Mouse (Mus musculus) layer of hippocampus, postnatal 36 days (tissue): ENCODE data around the gene Arl6ip5. TPM values are rescaled to one million over a fixed set of nuclear protein-coding genes. Genes with fewer than 3 reads are reported as not detected.

Experiments
- DNase-seq, 2 experiments: peaks; one replicate each; pipeline ENCODE4 v3.0.0; 2022
- total RNA-seq, 2 experiments: library from RNA; stranded (reverse); gene quantifications; 2 replicates each; pipeline ENCODE4 v1.2.3; 2021

The Arl6ip5 gene
- total RNA-seq = 100 to 1,000 TPM; 183 to 191 TPM

- DNase-seq = peak; percentile 88 to 90
Measured at GRCm38 (mm10) chr6:97210191-97210961, at the start of gene Arl6ip5. Arl6ip5 (plus strand) TSS chr6:97210689.

GRCm38 (mm10) chr6:97175716-97176115, 34.8 kb upstream of the Arl6ip5 start:
- DNase-seq = no peak

- DNase-seq = peak; percentile 95
Measured at GRCm38 (mm10) chr6:97178491-97179366, 31.8 kb upstream of the Arl6ip5 start, which contains the start of gene Tmf1. Tmf1 (minus strand) TSS chr6:97179122.

GRCm38 (mm10) chr6:97179367-97179828, 31.1 kb upstream of the Arl6ip5 start:
- no peak for DNase-seq

DNA sequence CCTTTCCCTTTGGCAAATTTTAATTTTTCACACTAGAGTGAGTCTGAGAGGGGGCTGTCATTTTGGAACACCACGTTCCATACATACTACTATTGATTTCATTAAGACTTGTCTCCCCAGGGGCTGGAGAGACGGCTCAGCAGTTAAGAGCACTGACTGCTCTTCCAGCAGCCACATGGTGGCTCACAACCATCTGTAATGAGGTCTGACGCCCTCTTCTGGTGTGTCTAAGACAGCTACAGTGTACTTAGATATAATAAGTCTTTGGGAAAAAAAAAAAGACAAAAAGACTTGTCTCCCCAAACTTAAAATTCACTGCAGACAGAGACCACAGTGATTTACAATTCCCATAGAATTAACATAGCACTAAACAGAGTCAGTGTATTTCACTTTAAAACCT, 10.1 kb upstream of the Arl6ip5 start:
- DNase-seq = no peak

- DNase-seq = no peak
Measured at GRCm38 (mm10) chr6:97202477-97202876, 8.0 kb upstream of the Arl6ip5 start.

GRCm38 (mm10) chr6:97204252-97204869, 6.1 kb upstream of the Arl6ip5 start:
- no peak for DNase-seq

DNA sequence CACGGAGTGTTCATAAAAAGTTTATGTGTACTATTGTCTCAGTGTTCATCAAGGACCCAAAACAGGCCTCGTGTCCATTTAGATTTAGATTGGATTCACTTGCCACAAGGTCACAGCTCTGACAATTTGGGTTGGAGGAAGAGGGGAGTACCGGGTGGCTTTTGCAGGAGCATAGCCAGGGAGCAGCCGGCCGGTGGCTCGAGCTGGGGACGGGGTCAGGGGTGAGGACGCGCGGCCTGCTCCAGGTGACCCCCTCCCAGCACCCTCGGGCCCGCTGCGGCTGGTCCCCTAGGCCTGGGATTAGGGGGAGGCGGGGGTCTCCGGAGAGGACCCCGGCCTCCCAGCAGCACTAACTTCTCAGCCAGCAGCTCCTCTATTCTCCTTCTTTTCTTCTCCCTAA, 5.5 kb upstream of the Arl6ip5 start:
- DNase-seq = no peak

GRCm38 (mm10) chr6:97205439-97205885, 5.0 kb upstream of the Arl6ip5 start, which contains the start of gene Uba3:
Uba3 (minus strand) TSS chr6:97205647.
- peak; percentile 99 for DNase-seq

GRCm38 (mm10) chr6:97207085-97207484, 3.4 kb upstream of the Arl6ip5 start:
- DNase-seq = no peak

DNA sequence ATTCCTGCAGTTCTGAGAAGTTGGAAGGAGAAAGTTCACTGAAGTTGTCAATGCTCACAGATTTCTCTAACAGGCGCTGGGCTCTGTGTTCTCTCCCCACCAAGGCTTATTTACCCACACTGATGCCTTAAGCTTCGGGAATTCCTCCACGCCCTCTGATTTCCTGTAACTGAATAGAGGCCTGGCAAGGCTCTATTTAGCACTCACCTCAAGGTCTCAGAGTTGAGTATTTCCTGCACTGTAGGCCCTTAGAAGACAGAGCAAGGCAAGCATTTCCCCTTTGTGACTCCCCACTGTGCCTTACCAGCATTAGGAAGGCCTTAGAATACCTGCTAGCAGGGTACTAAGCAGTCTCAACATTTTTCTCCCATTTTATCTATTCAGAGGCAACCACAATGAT, 2.1 kb upstream of the Arl6ip5 start:
- no peak for DNase-seq

DNA sequence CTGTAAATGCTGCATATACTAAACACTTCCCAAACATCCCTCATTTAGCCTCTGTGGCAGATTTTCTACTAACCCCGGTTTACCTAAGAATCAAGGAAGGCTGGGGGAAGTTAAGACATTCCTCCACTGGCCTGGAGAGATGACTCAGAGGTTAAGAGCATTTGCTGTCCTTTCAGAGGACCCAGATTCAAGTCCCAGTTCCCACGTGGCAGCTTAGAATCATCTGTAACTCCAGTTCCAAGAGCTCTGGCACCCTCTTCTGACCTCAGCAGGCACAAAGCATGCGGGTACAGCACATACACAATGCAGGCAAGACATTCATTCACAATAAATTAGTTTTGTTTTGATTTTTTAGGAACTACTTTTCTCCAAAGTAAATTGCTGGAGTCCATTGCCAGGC, 1.3 kb upstream of the Arl6ip5 start:
- no peak for DNase-seq

- DNase-seq = no peak
Measured at GRCm38 (mm10) chr6:97209751-97210150, 738 bp upstream of the Arl6ip5 start.

DNA sequence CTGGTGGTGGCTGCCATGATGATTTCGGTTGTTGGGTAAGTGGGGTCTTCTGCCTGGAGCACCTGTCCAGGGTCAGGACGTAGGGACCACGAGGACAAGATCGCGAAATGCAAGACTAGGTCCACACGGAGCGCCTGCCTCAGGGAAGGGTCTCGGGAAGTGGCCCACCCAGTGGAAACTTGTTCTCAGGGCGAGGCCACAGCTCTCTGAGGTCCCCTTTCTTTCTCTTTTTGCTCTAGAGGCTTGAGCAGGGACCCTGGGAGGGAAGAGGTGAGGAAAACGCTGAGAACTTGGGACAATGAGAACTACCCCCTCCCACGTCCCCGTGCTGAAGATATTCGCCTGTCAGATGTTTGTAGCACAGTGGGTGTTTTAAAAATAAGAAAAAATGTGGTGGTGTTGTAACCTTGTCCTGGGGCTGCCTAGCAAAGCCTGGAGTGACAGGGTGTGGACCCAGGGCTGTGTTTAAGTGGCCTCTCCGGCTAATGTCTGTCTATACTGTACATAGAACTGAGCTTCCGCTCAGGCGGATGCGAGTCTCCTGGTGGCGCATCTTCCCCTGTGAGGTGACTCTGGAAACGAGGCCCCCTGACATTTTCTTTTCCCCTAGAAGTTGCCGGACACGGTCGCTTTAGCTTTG, 593 bp downstream of the Arl6ip5 start:
- peak; percentile 22 to 31 for DNase-seq

- peak in 1 of 2 experiments; percentile 23 for DNase-seq
Measured at GRCm38 (mm10) chr6:97211981-97212380, 1.5 kb downstream of the Arl6ip5 start.

DNA sequence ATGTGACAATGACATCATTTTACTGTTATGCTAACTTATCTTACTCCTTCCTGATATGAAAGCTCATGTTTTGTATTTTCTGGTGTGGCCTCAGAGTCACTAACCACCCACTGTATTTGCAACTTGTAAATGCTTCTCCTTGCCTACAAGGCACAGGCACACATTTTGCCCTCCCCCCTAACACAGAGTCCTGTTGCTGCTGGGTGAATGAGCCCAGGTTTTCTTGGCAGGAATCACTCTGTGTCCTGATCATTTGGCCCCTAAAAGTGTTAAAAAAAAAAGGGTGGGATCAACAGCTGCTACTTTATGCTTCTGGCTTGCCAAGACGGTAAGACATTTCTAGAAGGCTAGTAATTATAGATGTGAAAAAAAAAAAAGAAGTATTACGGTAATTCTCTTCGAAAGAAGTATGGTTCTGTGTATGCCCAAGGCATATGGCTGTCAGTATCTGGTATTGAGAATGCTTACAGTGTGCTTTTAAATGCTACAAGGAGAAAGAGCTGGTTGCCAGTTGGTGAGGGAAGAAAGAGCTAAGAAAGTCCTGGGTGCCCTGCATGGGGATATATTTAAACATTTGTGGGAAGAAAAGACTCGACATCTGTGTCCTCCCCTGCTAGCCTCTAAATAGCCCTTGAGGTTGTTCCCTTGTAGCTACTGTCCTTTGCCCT, 5.8 kb downstream of the Arl6ip5 start:
- no peak for DNase-seq

DNA sequence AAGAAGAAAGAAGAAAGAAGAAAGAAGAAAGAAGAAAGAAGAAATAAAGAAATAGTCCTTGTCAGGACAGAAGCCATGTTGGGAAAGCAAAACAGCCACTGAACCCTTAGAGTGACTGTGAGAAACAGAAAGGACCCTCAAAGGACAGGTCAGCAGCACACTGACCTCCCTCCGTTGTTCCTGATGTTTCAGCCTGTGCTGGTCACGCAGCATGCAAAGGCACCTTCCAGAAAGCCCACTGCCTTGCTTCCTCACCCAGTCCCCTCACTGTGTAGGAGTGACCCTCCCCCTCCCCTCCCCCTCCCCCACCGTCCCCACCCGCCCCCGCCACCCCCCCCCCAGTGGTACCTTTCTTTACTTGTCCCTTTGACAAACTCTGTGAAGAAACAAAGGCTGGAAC, 10.2 kb downstream of the Arl6ip5 start:
- DNase-seq = no peak

- peak; percentile 50 to 55 for DNase-seq
Measured at GRCm38 (mm10) chr6:97221205-97222025, 10.9 kb downstream of the Arl6ip5 start.

DNA sequence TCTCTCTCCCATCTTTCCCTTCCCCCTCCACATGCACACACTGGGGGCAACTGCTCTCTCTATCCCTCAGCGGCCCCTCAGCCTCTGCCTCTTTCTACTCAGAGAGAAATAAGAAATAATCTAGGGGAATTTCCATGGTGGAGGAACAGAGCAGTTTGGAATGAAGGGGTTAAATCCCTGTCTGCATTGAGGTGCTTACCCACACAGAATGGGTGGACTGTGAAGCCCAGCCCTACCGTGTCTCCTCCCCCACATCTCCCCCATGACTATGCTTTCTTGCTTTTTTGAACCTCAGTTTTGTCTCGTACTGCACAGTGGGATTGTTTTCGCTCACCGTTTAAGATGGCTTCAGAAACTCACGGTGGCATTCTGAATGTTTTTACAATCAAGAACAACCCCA, 11.8 kb downstream of the Arl6ip5 start:
- DNase-seq = no peak

GRCm38 (mm10) chr6:97222931-97223467, 12.5 kb downstream of the Arl6ip5 start:
- DNase-seq = no peak
